Mouse (Mus musculus): ENCODE measurements around the gene Pus1. TPM values are rescaled to one million over a fixed set of nuclear protein-coding genes. Genes with fewer than 3 reads are reported as not detected.

Gene Pus1
- polyA plus RNA-seq, 1 experiment from 2014 or later: 24.0 TPM

DNA sequence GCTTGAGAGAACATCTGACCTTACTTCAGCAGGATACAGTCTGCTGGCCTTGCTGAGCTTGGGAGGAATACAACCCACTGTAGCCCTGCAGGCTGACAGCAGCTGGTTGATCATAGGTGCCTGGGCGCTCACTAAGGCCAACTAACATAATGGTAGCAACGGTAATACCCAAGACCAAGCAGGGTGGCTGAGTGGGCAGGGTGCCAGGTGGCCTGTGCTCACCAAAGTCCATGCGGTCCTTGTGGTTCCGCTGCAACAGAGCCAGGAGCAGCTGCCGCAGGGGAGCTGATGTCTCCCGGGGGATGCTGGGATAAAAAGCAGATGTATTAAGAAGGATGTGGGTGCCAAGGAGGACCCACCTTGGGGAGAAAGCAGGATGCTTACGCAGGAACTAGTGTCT, 13.9 kb upstream of the Pus1 start:
- no peak overlapping the region for H3K27ac ChIP-seq (replicated peaks; ENCODE audit: low read depth, low read length)
- H3K9ac ChIP-seq (ENCODE audit: low read length): no peak overlapping the region
- 94% methylated on average over 7 of the region's 7 CpGs for WGBS
- H3K4me2 ChIP-seq (ENCODE audit: low read depth, severe bottlenecking): no peak overlapping the region
- H3K36me3 ChIP-seq (ENCODE audit: control insufficient read depth, insufficient read depth, low read length): peaks cover 45% of the 10 kb centered on the region
- ATAC-seq (ENCODE audit: insufficient number of reproducible peaks, low FRiP score, low TSS enrichment, low read depth): no peak
- no peaks in the 10 kb centered on the region for H3K4me1 ChIP-seq (ENCODE audit: control insufficient read depth, insufficient read depth, low read length)
- H3K4me3 ChIP-seq (ENCODE audit: low read depth, low read length): no peak overlapping the region
- no peaks in the 10 kb centered on the region for H3K9me3 ChIP-seq (ENCODE audit: control insufficient read depth, low read length)
- H3K27me3 ChIP-seq (ENCODE audit: control insufficient read depth, insufficient read depth, low read length): no peaks in the 10 kb centered on the region
- no peak for DNase-seq (ENCODE audit: low spot score)

GRCm38 (mm10) chr5:110788684-110789083, 8.2 kb upstream of the Pus1 start:
- peak; percentile 55 for DNase-seq (ENCODE audit: low spot score)
- 0 out of 2 replicates have a peak, but pooled peaks have one; percentile 31 for ATAC-seq (ENCODE audit: insufficient number of reproducible peaks, low FRiP score, low TSS enrichment, low read depth)
- Histone ChIP-seq H3K4me1 (ENCODE audit: control insufficient read depth, insufficient read depth, low read length) (no peaks in the 10 kb centered on the region), H3K9me3 (ENCODE audit: control insufficient read depth, low read length) (no peaks in the 10 kb centered on the region), H3K27me3 (ENCODE audit: control insufficient read depth, insufficient read depth, low read length) (no peaks in the 10 kb centered on the region), H3K27ac (replicated peaks; ENCODE audit: low read depth, low read length) (no peak overlapping the region), H3K4me2 (ENCODE audit: low read depth, severe bottlenecking) (no peak overlapping the region), H3K4me3 (ENCODE audit: low read depth, low read length) (no peak overlapping the region), H3K9ac (ENCODE audit: low read length) (no peak overlapping the region), H3K36me3 (ENCODE audit: control insufficient read depth, insufficient read depth, low read length) (peaks cover 52% of the 10 kb centered on the region)
- 74% methylated on average over 5 of the region's 5 CpGs for WGBS

- Histone ChIP-seq H3K4me3 (ENCODE audit: low read depth, low read length) (no peak overlapping the region), H3K9me3 (ENCODE audit: control insufficient read depth, low read length) (no peaks in the 10 kb centered on the region), H3K4me1 (ENCODE audit: control insufficient read depth, insufficient read depth, low read length) (no peaks in the 10 kb centered on the region), H3K27me3 (ENCODE audit: control insufficient read depth, insufficient read depth, low read length) (no peaks in the 10 kb centered on the region), H3K9ac (ENCODE audit: low read length) (no peak overlapping the region), H3K36me3 (ENCODE audit: control insufficient read depth, insufficient read depth, low read length) (peaks cover 38% of the 10 kb centered on the region), H3K4me2 (ENCODE audit: low read depth, severe bottlenecking) (no peak overlapping the region), H3K27ac (replicated peaks; ENCODE audit: low read depth, low read length) (no peak overlapping the region)
- WGBS: 89% methylated on average over 11 of the region's 11 CpGs
- no peak for ATAC-seq (ENCODE audit: insufficient number of reproducible peaks, low FRiP score, low TSS enrichment, low read depth)
- DNase-seq (ENCODE audit: low spot score): no peak
Observed at GRCm38 (mm10) chr5:110786081-110786835, 5.8 kb upstream of the Pus1 start.

- DNase-seq (ENCODE audit: low spot score) (no peak), ATAC-seq (ENCODE audit: insufficient number of reproducible peaks, low FRiP score, low TSS enrichment, low read depth) (no peak)
- Histone ChIP-seq H3K4me1 (ENCODE audit: control insufficient read depth, insufficient read depth, low read length) (0 out of 2 replicates have a peak, but pooled peaks cover 3% of the 10 kb centered on the region), H3K4me2 (ENCODE audit: low read depth, severe bottlenecking) (no peak overlapping the region), H3K36me3 (ENCODE audit: control insufficient read depth, insufficient read depth, low read length) (peaks cover 23% of the 10 kb centered on the region), H3K27ac (replicated peaks; ENCODE audit: low read depth, low read length) (no peak overlapping the region), H3K9me3 (ENCODE audit: control insufficient read depth, low read length) (no peaks in the 10 kb centered on the region), H3K4me3 (ENCODE audit: low read depth, low read length) (no peak overlapping the region), H3K27me3 (ENCODE audit: control insufficient read depth, insufficient read depth, low read length) (no peaks in the 10 kb centered on the region), H3K9ac (ENCODE audit: low read length) (no peak overlapping the region)
- 80% methylated on average over 8 of the region's 8 CpGs for whole genome bisulfite sequencing
Observed at GRCm38 (mm10) chr5:110783150-110783549, 2.7 kb upstream of the Pus1 start.

- Histone ChIP-seq H3K9me3 (ENCODE audit: control insufficient read depth, low read length) (no peaks in the 10 kb centered on the region), H3K9ac (ENCODE audit: low read length) (no peak overlapping the region), H3K4me2 (ENCODE audit: low read depth, severe bottlenecking) (no peak overlapping the region), H3K4me3 (ENCODE audit: low read depth, low read length) (no peak overlapping the region), H3K27ac (replicated peaks; ENCODE audit: low read depth, low read length) (no peak overlapping the region), H3K36me3 (ENCODE audit: control insufficient read depth, insufficient read depth, low read length) (peaks cover 10% of the 10 kb centered on the region), H3K27me3 (ENCODE audit: control insufficient read depth, insufficient read depth, low read length) (no peaks in the 10 kb centered on the region), H3K4me1 (ENCODE audit: control insufficient read depth, insufficient read depth, low read length) (0 out of 2 replicates have a peak, but pooled peaks cover 3% of the 10 kb centered on the region)
- DNase-seq (ENCODE audit: low spot score) (no peak), ATAC-seq (ENCODE audit: insufficient number of reproducible peaks, low FRiP score, low TSS enrichment, low read depth) (no peak)
- WGBS: 87% methylated on average over 7 of the region's 7 CpGs
Observed at GRCm38 (mm10) chr5:110781529-110782238, 1.2 kb upstream of the Pus1 start.

GRCm38 (mm10) chr5:110780761-110781528, 486 bp upstream of the Pus1 start:
- Histone ChIP-seq H3K4me3 (ENCODE audit: low read depth, low read length) (peak overlapping the region; percentile 85), H3K9ac (ENCODE audit: low read length) (peak overlapping the region; percentile 78), H3K4me1 (ENCODE audit: control insufficient read depth, insufficient read depth, low read length) (0 out of 2 replicates have a peak, but pooled peaks cover 3% of the 10 kb centered on the region), H3K9me3 (ENCODE audit: control insufficient read depth, low read length) (no peaks in the 10 kb centered on the region), H3K4me2 (ENCODE audit: low read depth, severe bottlenecking) (peak overlapping the region; percentile 93), H3K27me3 (ENCODE audit: control insufficient read depth, insufficient read depth, low read length) (no peaks in the 10 kb centered on the region), H3K27ac (replicated peaks; ENCODE audit: low read depth, low read length) (no peak overlapping the region), H3K36me3 (ENCODE audit: control insufficient read depth, insufficient read depth, low read length) (peaks cover 5% of the 10 kb centered on the region)
- DNase-seq (ENCODE audit: low spot score): no peak
- ATAC-seq (ENCODE audit: insufficient number of reproducible peaks, low FRiP score, low TSS enrichment, low read depth): peak; percentile 33; the same call in 1 of the 2 replicates
- 59% methylated on average over 10 of the region's 10 CpGs for WGBS

- H3K27ac ChIP-seq (replicated peaks; ENCODE audit: low read depth, low read length): no peak overlapping the region
- peaks cover 8% of the 10 kb centered on the region for H3K36me3 ChIP-seq (ENCODE audit: control insufficient read depth, insufficient read depth, low read length)
- peak overlapping the region; percentile 85 for H3K4me3 ChIP-seq (ENCODE audit: low read depth, low read length)
- no peaks in the 10 kb centered on the region for H3K27me3 ChIP-seq (ENCODE audit: control insufficient read depth, insufficient read depth, low read length)
- no peak for DNase-seq (ENCODE audit: low spot score)
- ATAC-seq (ENCODE audit: insufficient number of reproducible peaks, low FRiP score, low TSS enrichment, low read depth): no peak
- no peaks in the 10 kb centered on the region for H3K9me3 ChIP-seq (ENCODE audit: control insufficient read depth, low read length)
- peak overlapping the region; percentile 93 for H3K4me2 ChIP-seq (ENCODE audit: low read depth, severe bottlenecking)
- H3K4me1 ChIP-seq (ENCODE audit: control insufficient read depth, insufficient read depth, low read length): 0 out of 2 replicates have a peak, but pooled peaks cover 3% of the 10 kb centered on the region
- 21% methylated on average over 15 of the region's 15 CpGs for WGBS
- peak overlapping the region; percentile 78 for H3K9ac ChIP-seq (ENCODE audit: low read length)
Observed at GRCm38 (mm10) chr5:110779276-110779997, 1.0 kb downstream of the Pus1 start.

All from limb, embryonic 11.5 days (tissue).